Mouse (Mus musculus) ovary, postnatal 10 days (tissue): ENCODE measurements around the gene Nudt16l1.

Source experiments
- DNase-seq: peaks from one replicate; pipeline ENCODE4 v3.0.0; 2022; ENCODE audit warnings: low spot score

The Nudt16l1 gene

DNA sequence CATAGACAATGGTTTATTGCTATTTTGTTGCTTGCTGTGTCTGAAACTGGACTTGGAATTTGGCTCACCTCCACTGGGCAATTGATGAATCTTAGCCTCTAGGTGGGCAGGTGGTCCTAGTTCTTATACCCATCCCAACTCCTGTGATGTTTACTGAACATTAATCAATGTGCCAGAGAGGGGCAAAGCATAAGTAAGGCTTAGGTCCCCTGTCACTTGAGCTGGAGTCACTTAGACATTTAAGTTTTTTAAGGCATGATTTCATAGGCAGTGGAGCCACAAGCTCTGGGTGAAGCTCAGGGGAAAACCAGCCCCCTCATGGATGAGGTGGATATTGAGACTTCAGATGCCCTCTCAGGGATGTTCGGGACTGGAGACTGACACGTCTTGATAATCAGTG, at the start of gene Nudt16l1:
Nudt16l1 (plus strand) TSS at position 301 of the 400 bp plus-strand sequence.
- no peak for DNase-seq

DNA sequence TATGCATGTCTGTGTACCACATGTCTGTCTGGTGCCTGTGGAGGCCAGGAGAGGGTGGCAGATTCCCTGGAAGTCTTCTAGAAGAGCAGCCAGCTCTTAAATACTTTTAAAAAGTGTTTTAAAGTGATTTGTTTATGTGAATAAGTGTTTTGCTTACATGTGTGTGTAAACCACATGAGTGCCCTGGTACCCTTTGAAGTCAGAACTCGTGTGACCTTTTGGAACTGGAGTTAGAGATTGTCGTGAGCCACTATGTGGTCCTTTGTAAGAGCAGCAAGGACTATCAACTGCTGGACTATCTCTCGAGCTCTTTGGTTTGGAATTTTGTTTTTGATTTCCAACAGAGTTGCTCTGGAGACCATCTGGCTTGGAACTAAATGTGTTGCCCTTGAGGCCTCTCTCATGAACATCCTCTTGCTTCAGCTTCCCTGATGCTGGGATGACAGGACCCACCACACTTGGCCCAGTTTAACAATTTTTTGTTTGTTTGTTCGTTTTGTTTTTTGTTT, 48.3 kb upstream of the Nudt16l1 start:
- DNase-seq = no peak

DNA sequence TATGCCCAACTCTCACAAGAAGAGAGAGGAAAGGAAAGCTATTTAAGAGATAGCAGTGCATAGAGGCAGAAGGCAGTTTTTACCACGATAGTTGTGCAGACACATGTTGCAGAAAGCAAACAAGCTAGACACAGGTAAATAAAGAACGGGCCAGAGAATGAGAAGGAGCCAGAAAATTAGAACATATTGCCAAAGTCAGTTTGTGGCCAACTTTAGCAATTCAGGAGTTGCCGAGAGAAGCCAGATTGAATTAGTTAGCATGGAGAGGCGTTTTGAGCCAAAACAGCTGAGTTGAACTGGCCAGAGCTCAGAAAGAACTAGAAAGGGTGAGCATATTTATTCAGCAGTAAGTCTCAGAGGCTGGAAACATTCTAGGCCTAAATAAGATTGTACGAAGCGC, 46.4 kb upstream of the Nudt16l1 start:
- no peak for DNase-seq

DNA sequence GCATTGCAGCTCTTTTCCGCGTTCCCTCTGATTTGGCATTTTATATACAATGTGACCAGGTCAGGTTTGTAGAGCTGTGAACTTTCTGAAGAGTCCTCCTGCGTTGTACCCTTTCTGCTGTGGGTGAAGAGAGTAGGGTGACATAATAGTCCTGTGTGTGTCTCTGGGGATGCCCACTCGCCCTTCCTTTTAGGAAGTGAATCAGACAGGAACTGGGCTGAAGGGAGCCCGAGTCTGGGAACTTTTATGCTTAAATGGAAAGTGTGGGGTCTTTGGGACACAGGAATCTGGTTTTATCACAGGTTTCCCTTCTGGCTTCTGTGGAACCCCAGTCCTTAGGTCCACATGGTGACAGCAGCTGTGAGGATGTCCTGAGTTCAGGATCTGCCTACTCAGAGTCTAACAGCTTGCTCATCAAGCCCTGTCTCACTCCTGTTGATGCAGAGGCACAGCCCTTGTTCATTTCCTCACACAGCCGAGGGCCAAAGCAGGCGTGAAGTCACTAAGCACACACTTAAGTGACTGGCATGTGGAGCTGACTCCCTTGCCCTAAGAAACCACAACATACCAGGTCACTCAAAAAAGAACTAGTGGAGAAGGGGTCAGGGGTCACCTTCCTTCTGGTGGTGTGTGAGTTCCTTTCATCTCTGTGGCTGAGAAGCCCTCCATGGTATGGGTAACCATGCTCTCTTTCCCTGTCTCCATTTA, 44.2 kb upstream of the Nudt16l1 start:
- DNase-seq = no peak

DNA sequence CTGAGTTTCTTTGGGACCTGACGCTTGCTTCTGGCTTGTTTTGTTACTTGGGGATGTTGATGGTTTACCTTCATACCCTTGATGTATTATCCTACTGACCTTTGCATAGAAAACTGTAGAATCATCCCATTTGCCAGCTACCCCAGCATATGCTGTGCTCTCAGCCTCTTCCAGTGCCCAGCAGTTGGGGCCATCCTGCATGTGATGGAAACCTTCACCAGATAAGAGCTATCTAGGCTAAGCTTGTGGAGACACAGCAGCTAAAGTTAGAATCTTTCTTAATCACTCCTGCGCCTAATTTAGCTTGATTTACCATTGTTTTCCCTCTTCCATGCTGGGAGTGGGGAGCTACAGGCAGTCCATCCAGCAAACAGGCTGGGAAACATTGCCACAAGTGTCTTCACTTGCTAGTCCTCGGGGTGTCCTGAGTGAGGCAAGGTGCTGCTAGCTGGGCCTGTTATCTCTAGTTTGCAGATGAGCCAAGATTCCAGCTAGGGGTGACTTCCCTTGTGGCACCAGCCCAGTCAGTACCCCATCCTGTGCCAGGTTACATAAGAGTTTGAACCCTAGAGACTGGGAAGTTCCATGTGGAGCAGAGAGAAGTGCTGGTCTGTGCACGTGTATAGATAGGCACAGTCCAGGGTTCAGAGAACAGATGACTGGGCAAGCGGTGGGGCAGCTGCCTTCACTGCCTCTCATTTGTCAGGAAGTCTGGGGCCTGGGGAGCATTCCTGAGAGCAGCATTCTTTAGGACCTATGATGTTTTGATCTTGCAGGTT, 42.1 kb upstream of the Nudt16l1 start:
- no peak for DNase-seq

DNA sequence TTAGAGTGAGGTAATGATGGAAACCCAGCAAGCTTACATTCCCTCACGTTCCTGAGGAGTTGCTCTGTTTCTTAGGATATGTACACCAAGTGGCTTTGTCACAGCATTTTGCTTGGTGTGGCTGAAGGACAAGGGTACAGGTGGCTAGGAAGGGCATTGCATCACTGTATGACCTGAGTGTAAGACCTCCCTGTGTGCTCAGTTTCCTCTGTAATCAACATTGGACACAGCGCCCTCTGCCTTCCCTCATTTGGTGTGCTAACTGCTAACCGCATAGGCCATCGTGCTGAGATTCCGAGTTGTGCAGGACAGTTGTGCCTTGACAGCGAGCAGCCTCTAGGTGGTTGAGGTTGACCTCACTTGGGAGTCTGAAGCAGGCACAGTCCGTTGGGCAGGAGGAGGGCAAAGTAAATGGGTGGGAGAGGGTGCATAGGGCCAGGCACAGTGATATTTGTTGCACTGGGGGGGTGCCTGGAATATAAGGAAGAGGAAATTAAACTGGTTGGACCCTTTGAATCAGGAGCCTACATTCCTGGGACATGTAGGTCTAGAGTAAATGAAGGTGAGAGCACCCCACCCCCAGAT, 41.3 kb upstream of the Nudt16l1 start:
- no peak for DNase-seq

DNA sequence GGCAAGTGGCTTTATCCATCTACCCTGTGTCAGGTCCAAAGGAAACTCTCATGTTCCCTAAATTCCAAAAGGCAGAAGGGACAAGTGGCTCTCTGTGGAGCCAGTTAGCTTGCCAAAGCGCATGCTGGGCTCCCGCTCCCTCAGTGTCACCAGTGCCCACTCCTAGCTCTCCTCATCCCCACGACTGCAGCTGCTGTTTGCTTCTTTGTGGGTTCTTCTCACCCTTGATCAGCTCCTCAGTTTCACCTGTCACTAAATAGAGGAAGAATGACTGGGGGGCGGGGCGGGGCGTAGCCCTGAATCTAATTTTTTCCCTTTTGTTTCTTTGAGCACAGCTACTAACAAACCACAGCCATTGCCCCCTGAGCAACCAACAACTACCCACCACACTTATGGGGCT, 39.7 kb upstream of the Nudt16l1 start:
- DNase-seq = no peak

DNA sequence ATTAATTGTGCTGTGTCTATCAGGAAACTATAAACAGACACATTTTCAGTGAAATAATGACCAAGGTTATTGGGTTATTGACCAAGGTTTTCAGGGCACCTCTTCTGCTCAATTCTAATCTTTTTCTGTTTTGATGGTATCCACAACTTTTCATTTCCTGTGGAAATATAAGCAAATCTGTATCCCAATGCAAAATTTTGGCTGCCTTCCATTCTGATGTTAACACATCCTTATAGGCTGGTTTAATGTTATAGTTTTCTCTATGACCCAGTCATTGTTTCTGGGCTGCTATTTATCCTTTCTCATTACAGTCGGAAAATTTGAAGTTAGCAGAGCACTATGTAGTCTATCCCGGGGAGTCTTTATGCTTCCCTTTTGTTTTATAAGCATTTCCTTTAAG, 38.9 kb upstream of the Nudt16l1 start:
- no peak for DNase-seq

DNA sequence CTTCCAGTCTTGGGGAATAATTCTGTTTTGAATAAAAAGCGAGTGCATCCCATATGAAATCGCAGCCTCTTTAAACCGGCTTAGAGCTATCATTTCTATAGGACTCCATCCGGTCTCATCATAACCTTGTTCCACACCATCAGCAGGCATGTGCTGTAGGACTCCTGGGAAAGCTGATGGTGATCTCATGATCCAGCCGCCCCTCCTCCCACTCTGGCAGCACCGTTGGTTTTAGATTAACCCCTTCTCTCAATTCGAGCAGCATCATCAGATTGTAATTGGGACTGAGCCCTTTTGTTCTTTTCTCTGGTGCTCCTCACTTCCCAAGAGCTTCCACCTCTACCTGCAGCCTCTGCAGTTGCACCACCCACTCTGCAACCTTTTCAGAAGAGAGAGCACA, 37.4 kb upstream of the Nudt16l1 start:
- DNase-seq = no peak

DNA sequence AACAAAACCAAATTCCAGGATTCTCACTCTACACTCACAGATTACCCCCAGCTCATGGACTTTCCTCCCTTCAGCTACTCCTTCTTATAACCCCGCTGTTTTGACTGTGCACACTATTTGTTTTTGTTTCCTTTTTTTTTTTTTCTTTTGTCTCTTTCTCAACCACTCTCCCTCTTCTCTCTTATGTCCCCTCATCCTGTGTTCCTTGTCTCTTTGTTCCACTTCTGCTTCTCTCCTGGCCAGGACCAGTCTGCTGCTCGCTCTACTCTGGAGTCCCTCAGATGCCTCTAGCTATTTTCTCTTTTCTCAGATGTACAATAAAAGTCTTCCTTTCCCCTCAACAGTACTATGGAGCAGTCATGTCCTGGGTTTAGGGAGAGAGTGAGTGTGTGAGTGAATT, 36.2 kb upstream of the Nudt16l1 start:
- no peak for DNase-seq

DNA sequence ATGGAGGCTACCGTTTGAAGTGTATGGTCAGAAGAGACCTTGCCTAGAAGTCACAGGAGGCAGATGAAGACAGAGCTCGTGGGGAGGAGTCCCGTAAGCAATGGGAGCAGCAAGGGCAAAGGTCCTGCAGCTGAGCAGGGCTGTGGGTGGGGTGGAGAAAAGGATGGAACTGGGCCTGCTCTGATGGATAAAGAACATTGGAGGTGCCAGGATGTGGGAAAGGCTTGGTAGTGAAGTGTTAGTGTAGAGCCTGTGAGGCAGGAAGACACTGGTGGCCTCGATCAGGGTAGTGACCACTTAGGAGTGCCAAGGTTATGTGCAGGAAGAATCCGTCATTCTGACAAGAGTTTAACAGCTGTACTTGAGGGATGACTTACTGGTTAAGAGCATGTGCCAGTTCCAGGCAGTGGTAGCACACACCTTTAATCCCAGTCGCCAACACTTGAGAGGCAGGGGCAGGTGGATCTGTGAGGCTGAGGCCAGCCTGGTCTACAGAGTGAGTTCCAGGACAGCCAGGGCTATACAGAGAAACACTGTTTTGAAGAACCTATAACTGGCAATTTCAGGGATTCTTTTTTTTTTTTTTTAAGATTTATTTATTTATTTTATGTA, 35.0 kb upstream of the Nudt16l1 start:
- DNase-seq = no peak

DNA sequence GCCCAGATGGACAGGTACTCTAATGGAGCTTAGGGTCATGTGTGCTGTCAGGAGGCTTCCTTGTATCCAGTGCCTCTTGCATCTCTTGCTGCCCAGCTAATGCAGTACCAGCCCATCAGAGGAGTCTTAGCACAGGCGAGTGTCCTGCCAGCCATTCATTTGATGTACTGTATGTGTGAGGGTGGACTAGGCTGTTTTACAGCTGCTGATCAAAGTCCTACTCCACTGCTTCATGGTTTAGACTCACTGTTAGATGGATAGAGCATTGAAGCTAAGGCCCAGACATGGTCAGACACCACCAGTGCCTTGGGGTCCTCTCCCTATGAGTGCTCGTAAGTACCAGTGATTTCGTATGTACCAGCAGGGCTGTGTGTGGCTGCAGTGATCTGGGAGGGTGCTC, 33.7 kb upstream of the Nudt16l1 start:
- no peak for DNase-seq

DNA sequence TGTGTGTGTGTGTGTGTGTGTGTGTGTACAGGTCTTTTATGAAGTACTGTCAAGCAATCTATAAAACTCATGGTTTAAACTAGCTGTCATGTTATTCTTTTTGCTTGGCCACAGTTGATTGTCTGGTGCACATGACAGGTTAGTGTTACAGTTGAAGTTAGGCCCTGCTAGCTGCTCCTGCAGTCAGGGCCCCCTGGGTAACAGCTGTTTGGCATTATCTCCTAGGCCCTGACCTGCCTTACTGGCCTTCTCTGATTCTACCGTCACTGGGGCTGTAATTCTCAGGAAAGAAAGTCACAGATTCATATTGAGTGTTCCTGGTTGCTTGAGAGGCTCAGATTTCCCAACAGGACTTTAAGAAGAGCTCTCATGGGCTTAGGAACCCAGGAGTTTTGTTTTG, 33.0 kb upstream of the Nudt16l1 start:
- DNase-seq = no peak

DNA sequence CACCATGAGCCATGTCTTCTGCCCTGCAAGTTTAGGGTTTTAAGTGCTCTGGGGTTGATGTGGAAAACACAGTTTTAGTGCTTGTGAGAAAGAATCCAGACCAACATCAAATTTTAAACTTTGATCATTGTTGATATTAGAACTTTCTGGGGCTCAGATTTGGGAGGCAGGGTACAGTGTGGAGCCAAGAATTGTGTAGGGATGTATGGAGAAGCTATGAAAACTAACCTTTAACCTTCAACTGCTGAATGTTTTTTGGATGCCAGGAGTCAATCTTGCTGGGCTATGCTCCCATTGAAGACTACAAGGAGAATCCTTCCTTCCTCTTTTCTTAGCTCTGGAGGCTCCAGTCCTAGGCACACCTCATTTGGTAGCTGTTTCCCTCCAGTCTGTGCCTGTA, 32.0 kb upstream of the Nudt16l1 start:
- DNase-seq = no peak

DNA sequence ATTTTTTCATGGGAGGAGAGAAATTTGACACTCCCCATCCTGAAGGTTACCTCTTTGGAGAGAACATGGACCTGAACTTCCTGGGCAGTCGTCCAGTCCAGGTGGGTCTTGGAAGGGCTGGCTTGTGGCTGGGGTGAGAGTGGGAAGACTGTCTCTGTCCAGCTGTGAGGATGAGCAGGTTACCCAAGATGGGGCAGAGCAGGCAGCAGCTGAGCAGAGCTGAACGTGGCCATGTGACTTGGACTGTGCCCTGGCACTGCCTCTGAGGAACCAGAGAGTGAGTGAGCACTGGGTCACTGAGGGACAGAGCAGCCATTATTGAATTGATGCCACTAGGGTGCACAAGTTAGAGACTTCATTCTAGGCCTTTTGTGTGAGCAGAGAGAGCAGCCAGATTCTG, 31.2 kb upstream of the Nudt16l1 start:
- no peak for DNase-seq

DNA sequence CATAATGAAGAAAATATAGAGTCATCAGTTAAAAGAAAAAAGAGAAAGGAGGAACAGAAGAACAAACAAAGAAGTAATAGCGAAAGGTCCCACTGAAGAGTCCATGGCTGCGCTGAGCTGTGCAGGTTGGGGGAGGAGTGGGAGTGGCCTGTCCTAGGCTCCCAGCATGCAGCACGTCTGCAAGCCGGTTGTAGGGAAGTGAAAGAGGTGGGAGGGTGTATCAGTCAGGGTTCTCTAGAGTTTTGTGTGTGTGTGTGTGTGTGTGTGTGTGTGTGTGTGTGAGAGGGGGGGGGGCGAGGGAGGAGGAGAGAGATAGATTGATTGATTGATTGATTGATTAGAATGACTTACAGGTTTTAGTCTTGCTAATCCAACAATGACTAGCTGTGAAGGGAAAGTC, 30.6 kb upstream of the Nudt16l1 start:
- no peak for DNase-seq

DNA sequence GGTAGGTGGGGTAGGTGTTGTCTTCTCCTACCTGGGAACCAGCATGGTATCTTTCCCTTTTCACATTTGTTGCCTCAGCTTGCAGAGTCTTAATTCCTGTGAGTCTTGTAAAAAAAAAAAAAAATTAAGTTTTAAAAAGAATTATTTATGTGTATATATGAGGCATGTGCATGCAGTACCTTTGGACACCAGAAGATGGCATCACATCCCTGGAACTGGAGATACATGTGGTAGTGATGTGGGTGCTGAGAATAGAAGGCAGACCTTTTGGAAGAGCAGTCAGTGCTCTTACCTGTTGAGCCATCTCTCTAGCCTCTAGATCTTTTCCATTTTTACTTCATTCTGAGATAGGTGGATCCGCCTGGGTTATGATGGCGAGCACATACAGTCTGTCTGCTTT, 28.8 kb upstream of the Nudt16l1 start:
- DNase-seq = no peak

DNA sequence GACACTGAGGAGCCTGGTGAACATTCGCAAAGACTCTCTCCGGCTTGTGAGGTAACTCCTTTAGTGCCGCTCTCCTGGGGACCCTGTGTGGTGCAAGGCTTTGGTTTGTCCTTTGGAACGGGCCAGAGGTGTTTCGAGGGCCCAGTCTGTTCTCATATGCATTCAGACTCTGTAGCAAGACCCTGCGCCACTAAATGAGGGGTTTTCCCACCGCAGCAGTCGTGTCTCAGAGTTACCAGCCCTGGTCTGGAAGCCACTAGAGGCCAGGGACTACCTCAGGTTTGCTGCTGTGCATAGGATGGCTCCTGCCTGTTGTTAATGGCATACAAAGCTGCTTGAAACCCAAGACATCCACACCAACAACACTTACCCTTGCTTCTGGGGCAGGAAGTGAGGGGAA, 27.8 kb upstream of the Nudt16l1 start:
- DNase-seq = no peak

DNA sequence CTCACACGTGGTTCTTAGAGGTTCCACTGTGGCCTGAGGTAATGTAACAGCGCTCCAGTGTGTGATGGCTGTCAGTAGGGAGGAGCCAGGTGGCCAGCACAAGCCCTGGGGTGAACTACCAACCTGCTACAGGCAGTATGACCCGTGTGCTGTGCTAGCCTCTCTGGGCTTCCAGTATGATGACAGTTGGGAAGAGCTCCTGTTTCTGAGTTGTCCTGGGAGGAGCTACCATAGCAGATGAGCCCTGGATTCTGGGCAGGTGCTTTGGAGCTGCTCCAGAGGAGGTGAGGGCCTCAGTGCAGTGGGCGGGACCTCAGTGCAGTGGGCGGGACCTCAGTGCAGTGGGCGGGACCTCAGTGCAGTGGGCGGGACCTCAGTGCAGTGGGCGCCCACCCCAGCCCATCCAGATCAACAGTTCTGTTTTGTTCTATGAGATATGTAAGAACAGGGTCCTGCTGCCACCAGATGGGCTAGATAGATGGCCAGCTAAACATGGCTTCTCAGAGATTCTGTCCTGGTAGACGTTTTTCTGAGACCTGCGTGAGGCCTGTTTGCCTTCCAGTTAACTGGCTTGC, 26.4 kb upstream of the Nudt16l1 start:
- DNase-seq = no peak

DNA sequence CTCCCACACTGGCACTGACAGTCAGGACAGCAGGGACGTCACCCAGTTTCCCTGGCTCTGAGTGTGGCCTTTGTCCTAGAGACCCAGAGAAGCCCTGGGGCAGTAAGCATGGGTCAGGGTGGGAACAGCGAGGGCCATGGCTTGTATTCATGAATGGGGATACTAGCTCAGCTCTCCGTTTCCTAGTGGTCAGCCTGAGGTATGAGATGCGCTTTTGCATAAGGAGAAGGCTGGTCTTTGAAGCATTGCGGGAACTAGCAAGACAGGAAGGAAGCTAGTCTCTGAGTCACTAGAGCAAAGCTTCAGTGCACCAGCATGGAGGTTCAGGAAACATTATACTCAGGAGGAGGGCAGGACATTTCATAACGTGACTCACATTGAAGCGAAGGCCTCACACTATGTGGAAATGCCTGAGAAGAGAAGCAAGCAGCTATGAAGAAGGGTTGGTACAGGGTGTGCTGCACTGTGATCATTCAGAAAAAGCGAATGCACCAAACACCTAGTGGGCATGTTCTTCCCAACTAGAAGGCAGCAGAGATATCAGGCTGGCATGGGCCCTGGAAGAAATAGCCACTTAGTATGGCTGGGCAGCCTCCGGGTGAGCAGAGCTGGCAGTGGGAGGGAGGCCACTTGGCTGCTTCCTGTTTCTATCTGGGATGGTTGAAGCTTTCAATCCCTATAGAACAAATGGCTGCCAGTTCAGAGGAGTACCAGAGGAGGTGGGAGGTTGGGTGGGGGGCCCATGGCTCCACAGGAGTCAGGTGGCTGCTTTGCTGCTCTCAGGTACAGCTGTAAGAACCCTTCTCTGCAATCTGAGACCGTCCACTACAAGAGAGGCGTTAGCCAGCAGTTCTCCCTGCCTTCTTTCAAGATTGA, 25.4 kb upstream of the Nudt16l1 start:
- DNase-seq = no peak
